Mouse (Mus musculus) intestine, postnatal 0 days (tissue): Measurements from ENCODE around the gene Plcb4. TPM values are rescaled to one million over a fixed set of nuclear protein-coding genes. Genes with fewer than 3 reads are reported as not detected.

Experiments used
- ATAC-seq: fragments of 200-750 bp; cut with Nextera tagmentation; 2 replicates; pipeline ENCODE4 v1.8.0; 2017; ENCODE audit warnings: mild to moderate bottlenecking, moderate TSS enrichment, moderate library complexity
- H3K27ac ChIP-seq: fragments of 300-500 bp; sonication (generic); 2 replicates; pipeline ENCODE4 v1.5.1; 2014; ENCODE audit warnings: mild to moderate bottlenecking, low read depth, low read length, moderate library complexity
- H3K27me3 ChIP-seq: fragments of 300-500 bp; sonication (generic); replicated peaks from 2 replicates; pipeline ENCODE4 v1.6.1; 2014; ENCODE audit warnings: low read length, mixed read lengths; ENCODE audit not compliant: control insufficient read depth, insufficient read depth
- H3K36me3 ChIP-seq: fragments of 300-500 bp; sonication (generic); 2 replicates; pipeline ENCODE4 v1.6.1; 2014; ENCODE audit warnings: mild to moderate bottlenecking, moderate library complexity; ENCODE audit not compliant: control insufficient read depth, insufficient read depth
- H3K4me1 ChIP-seq: fragments of 300-500 bp; sonication (generic); replicated peaks from 2 replicates; pipeline ENCODE4 v1.6.1; 2014; ENCODE audit warnings: antibody characterized with exemption, low read length, mixed read lengths; ENCODE audit not compliant: control insufficient read depth, insufficient read depth
- H3K4me2 ChIP-seq: fragments of 300-500 bp; sonication (generic); replicated peaks from 2 replicates; pipeline ENCODE4 v1.6.1; 2014; ENCODE audit warnings: low read depth, mild to moderate bottlenecking, moderate library complexity
- H3K4me3 ChIP-seq: fragments of 300-500 bp; sonication (generic); 2 replicates; pipeline ENCODE4 v1.5.1; 2014; ENCODE audit warnings: low read depth, low read length
- H3K9ac ChIP-seq: fragments of 300-500 bp; sonication (generic); 2 replicates; pipeline ENCODE4 v1.6.1; 2014; ENCODE audit warnings: mild to moderate bottlenecking, low read depth, low read length
- H3K9me3 ChIP-seq: fragments of 300-500 bp; sonication (generic); 2 replicates; pipeline ENCODE4 v1.6.1; 2016; ENCODE audit warnings: mixed run types; ENCODE audit not compliant: control insufficient read depth
- CTCF ChIP-seq: sonication (generic); IDR thresholded peaks from 2 replicates; pipeline ENCODE4 v1.5.1; 2016; ENCODE audit warnings: low read depth, mild to moderate bottlenecking, control low read depth, antibody characterized with exemption, moderate library complexity
- WGBS: fragments of 180-500 bp; shearing (Covaris S2); extraction: QIAGEN DNeasy Blood & Tissue Kit; methylation state at CpG from one replicate; pipeline ENCODE4 v1.1.7; 2014; 5-methylcytosine and 5-hydroxymethylcytosine counted together
- polyA plus RNA-seq: library from polyadenylated mRNA; unstranded; fragments of >200 nt; fragmentation: Nextera tagmentation; extraction: Ambion mirVana; gene quantifications from 2 replicates; pipeline ENCODE4 v1.2.1, GENCODE M21; 2015

Plcb4 gene
- polyA plus RNA-seq, 1 experiment from 2014 or later, result 5.5 TPM

DNA sequence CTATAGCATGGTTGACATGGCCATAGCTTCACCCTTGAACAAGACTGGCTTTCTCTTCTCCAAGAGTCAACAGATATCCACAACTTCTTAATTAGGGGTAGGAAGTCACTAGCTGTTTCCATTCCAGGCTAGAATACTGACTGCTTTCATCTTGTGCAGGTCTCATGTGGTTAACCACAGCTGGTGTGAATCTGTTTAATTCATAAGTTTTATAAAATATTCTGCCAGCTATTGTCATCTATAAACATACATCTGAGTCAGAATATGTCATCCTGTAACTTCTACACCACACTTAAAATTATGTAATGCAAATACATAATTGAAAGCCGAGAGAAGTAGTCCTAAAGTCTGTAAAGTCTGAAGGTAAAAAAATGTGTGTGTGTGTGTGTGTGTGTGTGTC, 164.9 kb downstream of the Plcb4 start:
- no peaks in the 10 kb centered on the region for H3K36me3 ChIP-seq
- H3K4me3 ChIP-seq, result no peak overlapping the region
- ATAC-seq, result no peak
- no peak overlapping the region for H3K27ac ChIP-seq
- H3K4me2 ChIP-seq, result no peak overlapping the region
- TF ChIP-seq CTCF, result no peak
- H3K27me3 ChIP-seq, result no peaks in the 10 kb centered on the region
- no peak overlapping the region for H3K9ac ChIP-seq
- no peaks in the 10 kb centered on the region for H3K4me1 ChIP-seq
- no peaks in the 10 kb centered on the region for H3K9me3 ChIP-seq
- 69% methylated on average over 1 of the region's 1 CpGs for WGBS

- H3K9ac ChIP-seq, result no peak overlapping the region
- 93% methylated on average over 1 of the region's 1 CpGs for WGBS
- no peaks in the 10 kb centered on the region for H3K4me1 ChIP-seq
- H3K27ac ChIP-seq, result no peak overlapping the region
- no peak overlapping the region for H3K4me3 ChIP-seq
- no peaks in the 10 kb centered on the region for H3K27me3 ChIP-seq
- H3K4me2 ChIP-seq, result no peak overlapping the region
- no peak for TF ChIP-seq CTCF
- no peak for ATAC-seq
- no peaks in the 10 kb centered on the region for H3K36me3 ChIP-seq
- no peaks in the 10 kb centered on the region for H3K9me3 ChIP-seq
These were observed 165.9 kb downstream of the Plcb4 start for GRCm38 (mm10) chr2:135824757-135825156.

- no peak for TF ChIP-seq CTCF
- no peaks in the 10 kb centered on the region for H3K9me3 ChIP-seq
These were observed 166.8 kb downstream of the Plcb4 start for GRCm38 (mm10) chr2:135825645-135826044.

DNA sequence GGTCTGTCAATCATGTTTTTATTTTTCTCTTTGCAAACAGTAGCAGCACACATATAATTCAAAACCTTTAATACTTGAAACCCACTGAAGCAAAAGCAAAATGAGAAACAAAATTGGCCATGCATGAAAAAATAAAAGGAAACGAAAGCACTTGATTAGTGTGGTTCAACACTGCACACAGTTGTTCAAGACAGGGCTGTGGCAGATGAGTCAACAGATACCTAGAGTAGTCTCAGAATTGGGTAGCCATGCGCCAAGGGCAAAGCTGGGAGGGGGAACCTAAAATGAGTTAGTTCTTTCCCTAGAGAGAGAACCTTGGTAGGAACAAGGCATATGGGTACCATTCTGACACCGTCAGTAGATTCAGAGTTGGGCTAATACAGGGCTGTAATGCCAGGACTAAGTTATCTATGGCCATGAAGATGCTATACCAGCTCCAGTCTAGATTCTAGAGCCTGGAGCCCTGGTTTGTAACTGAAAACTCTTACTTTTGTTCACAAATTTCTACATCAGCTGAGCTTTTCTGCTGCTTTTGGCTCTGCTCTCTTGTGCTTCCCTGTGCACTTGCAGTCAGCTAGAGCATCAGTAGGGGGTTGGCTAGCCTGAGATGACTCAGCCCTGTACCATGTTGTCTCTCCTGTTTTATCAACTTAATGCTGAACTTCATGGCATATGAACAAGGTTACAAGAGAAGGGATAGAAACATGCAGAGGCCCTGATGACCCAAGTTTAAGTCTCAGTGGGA, 168.0 kb downstream of the Plcb4 start:
- Histone ChIP-seq H3K36me3 (no peaks in the 10 kb centered on the region), H3K27me3 (no peaks in the 10 kb centered on the region), H3K9me3 (no peaks in the 10 kb centered on the region), H3K4me1 (no peaks in the 10 kb centered on the region), H3K4me2 (no peak overlapping the region), H3K9ac (no peak overlapping the region), H3K27ac (no peak overlapping the region), H3K4me3 (no peak overlapping the region)
- no peak for ATAC-seq
- WGBS, result 95% methylated on average over 3 of the region's 3 CpGs
- TF ChIP-seq CTCF, result no peak

More at GRCm38 (mm10) chr2:135825645-135826044, 166.8 kb downstream of the Plcb4 start:
- 71% methylated on average over 2 of the region's 2 CpGs for WGBS
- ATAC-seq, result no peak
- H3K9ac ChIP-seq, result no peak overlapping the region
- H3K4me1 ChIP-seq, result no peaks in the 10 kb centered on the region
- no peak overlapping the region for H3K4me3 ChIP-seq
- H3K36me3 ChIP-seq, result no peaks in the 10 kb centered on the region
- H3K4me2 ChIP-seq, result no peak overlapping the region
- no peaks in the 10 kb centered on the region for H3K27me3 ChIP-seq
- no peak overlapping the region for H3K27ac ChIP-seq

GRCm38 (mm10) chr2:135828446-135828845, 169.6 kb downstream of the Plcb4 start:
- Histone ChIP-seq H3K36me3 (no peaks in the 10 kb centered on the region), H3K4me2 (no peak overlapping the region), H3K9ac (no peak overlapping the region), H3K27me3 (no peaks in the 10 kb centered on the region), H3K4me3 (no peak overlapping the region), H3K9me3 (no peaks in the 10 kb centered on the region), H3K27ac (no peak overlapping the region), H3K4me1 (no peaks in the 10 kb centered on the region)
- no peak for ATAC-seq
- WGBS, result 62% methylated on average over 2 of the region's 2 CpGs
- no peak for TF ChIP-seq CTCF

DNA sequence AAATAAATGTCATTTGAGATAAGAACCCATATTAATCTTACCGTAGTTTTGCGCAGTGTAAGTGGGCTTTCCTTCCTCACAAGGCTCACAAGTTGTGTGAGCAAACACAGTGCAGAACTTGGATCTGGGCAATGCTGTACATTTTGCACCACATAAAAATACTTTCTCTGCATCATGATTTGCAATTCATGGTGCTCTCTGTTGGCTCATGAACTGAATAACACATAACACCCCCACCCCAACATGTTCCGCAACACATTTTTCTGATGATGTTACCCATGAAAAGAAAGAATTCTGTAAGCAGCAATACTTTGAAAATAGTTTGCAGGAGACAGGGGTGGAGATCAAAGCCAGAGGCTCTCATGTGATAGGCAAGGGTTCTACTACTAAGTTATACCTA, 174.9 kb downstream of the Plcb4 start:
- H3K4me1 ChIP-seq, result no peaks in the 10 kb centered on the region
- no peak overlapping the region for H3K4me3 ChIP-seq
- H3K4me2 ChIP-seq, result no peak overlapping the region
- H3K9ac ChIP-seq, result no peak overlapping the region
- no peaks in the 10 kb centered on the region for H3K36me3 ChIP-seq
- H3K27ac ChIP-seq, result no peak overlapping the region
- TF ChIP-seq CTCF, result no peak
- no peaks in the 10 kb centered on the region for H3K9me3 ChIP-seq
- no peaks in the 10 kb centered on the region for H3K27me3 ChIP-seq
- 79% methylated on average over 3 of the region's 3 CpGs for WGBS
- no peak for ATAC-seq
